Mouse (Mus musculus) MEL (cell line): Measurements from ENCODE around the gene Gucy2e. TPM values are rescaled to one million over a fixed set of nuclear protein-coding genes. Genes with fewer than 3 reads are reported as not detected.

Experiments used
- DNase-seq: peaks from one replicate; pipeline ENCODE4 v3.0.0; 2011; ENCODE audit warnings: low read depth, low spot score
- H3K27ac ChIP-seq: 2 replicates; pipeline ENCODE4 v1.5.1; 2012; ENCODE audit warnings: low read depth, mild to moderate bottlenecking, control low read depth, low read length, moderate library complexity; ENCODE audit not compliant: control insufficient read depth
- H3K27me3 ChIP-seq, 2 experiments: fragments of 150-350 bp in 1 of 2; sonication (generic) in 1 of 2; 2 replicates each; pipeline ENCODE4 v1.6.1; 2012; ENCODE audit warnings: low read length in 2 of 2, mild to moderate bottlenecking in 2 of 2, improper control_type of control experiment in 1 of 2, moderate library complexity in 1 of 2; ENCODE audit not compliant: insufficient read depth in 2 of 2, control insufficient read depth in 1 of 2
- H3K36me3 ChIP-seq, 2 experiments: 2 replicates each; pipeline ENCODE4 v1.6.1; 2012 to 2014; ENCODE audit warnings: low read length in 2 of 2, improper control_type of control experiment in 1 of 2, inconsistent platforms in 1 of 2, mild to moderate bottlenecking in 1 of 2; ENCODE audit not compliant: insufficient read depth in 2 of 2, control insufficient read depth in 1 of 2
- H3K4me1 ChIP-seq, 2 experiments: fragments of 150-350 bp in 1 of 2; sonication (generic) in 1 of 2; 2 replicates each; pipeline ENCODE4 v1.6.1; 2012; ENCODE audit warnings: low read length in 2 of 2, improper control_type of control experiment in 1 of 2, mild to moderate bottlenecking in 1 of 2; ENCODE audit not compliant: insufficient read depth in 2 of 2, control insufficient read depth in 1 of 2
- H3K4me3 ChIP-seq, 2 experiments: fragments of 150-350 bp in 1 of 2; sonication (generic) in 1 of 2; 2 replicates each; pipeline ENCODE4 v1.5.1; 2012; ENCODE audit warnings: low read depth in 2 of 2, low read length in 2 of 2, mild to moderate bottlenecking in 2 of 2, moderate library complexity in 2 of 2, control low read depth in 1 of 2, improper control_type of control experiment in 1 of 2; ENCODE audit not compliant: control insufficient read depth in 1 of 2, insufficient read depth in 1 of 2
- H3K79me2 ChIP-seq: 2 replicates; pipeline ENCODE4 v1.6.1; 2012; ENCODE audit warnings: mild to moderate bottlenecking, low read length, moderate library complexity; ENCODE audit not compliant: control insufficient read depth, poor library complexity, insufficient read depth
- H3K9ac ChIP-seq: 2 replicates; pipeline ENCODE4 v1.6.1; 2012; ENCODE audit warnings: low read depth, mild to moderate bottlenecking, control low read depth, low read length, moderate library complexity; ENCODE audit not compliant: control insufficient read depth, poor library complexity, severe bottlenecking
- H3K9me3 ChIP-seq: fragments of 150-350 bp; sonication (generic); replicated peaks from 2 replicates; pipeline ENCODE4 v1.6.1; 2012; ENCODE audit warnings: mild to moderate bottlenecking, low read length, improper control_type of control experiment, moderate library complexity; ENCODE audit not compliant: insufficient read depth
- CHD1 ChIP-seq: IDR thresholded peaks from 2 replicates; pipeline ENCODE4 v1.6.1; 2012; ENCODE audit warnings: low read depth, mild to moderate bottlenecking, inconsistent platforms, low read length, improper control_type of control experiment
- CHD2 ChIP-seq: IDR thresholded peaks from 2 replicates; pipeline ENCODE4 v1.6.1; 2011; ENCODE audit warnings: low read length, improper control_type of control experiment
- EP300 ChIP-seq, 2 experiments: IDR thresholded peaks; 2 replicates each; pipeline ENCODE4 v1.6.1; 2011; ENCODE audit warnings: improper control_type of control experiment in 2 of 2, low read length in 2 of 2, low read depth in 1 of 2, mild to moderate bottlenecking in 1 of 2
- ETS1 ChIP-seq: IDR thresholded peaks from 2 replicates; pipeline ENCODE4 v1.6.1; 2012; ENCODE audit warnings: low read depth, mild to moderate bottlenecking, inconsistent platforms, low read length, improper control_type of control experiment, moderate library complexity
- GABPA ChIP-seq: IDR thresholded peaks from 2 replicates; pipeline ENCODE4 v1.6.1; 2012; ENCODE audit warnings: low read depth, mild to moderate bottlenecking, inconsistent platforms, low read length, improper control_type of control experiment, moderate library complexity
- GATA1 ChIP-seq: IDR thresholded peaks from 2 replicates; pipeline ENCODE4 v1.6.1; 2011; ENCODE audit warnings: low read depth, low read length, improper control_type of control experiment
- HCFC1 ChIP-seq: IDR thresholded peaks from 2 replicates; pipeline ENCODE4 v1.6.1; 2012; ENCODE audit warnings: low read depth, mild to moderate bottlenecking, inconsistent platforms, low read length, improper control_type of control experiment, moderate library complexity
- JUND ChIP-seq: IDR thresholded peaks from 2 replicates; pipeline ENCODE4 v1.6.1; 2011; ENCODE audit warnings: low read depth, mild to moderate bottlenecking, improper control_type of control experiment, low read length
- KAT2A ChIP-seq: conservative IDR thresholded peaks from 2 replicates; pipeline ENCODE4 v1.6.1; 2012; ENCODE audit warnings: low read depth, low read length, improper control_type of control experiment, inconsistent platforms
- MAZ ChIP-seq: IDR thresholded peaks from 2 replicates; pipeline ENCODE4 v1.6.1; 2012; ENCODE audit warnings: low read depth, mild to moderate bottlenecking, inconsistent platforms, low read length, improper control_type of control experiment
- MEF2A ChIP-seq: IDR thresholded peaks from 2 replicates; pipeline ENCODE4 v1.6.1; 2014; ENCODE audit warnings: low read depth, mild to moderate bottlenecking, inconsistent platforms, low read length, improper control_type of control experiment; ENCODE audit not compliant: poor library complexity, insufficient replicate concordance, severe bottlenecking; ENCODE audit errors: extremely low read depth
- NELFE ChIP-seq: IDR thresholded peaks from 2 replicates; pipeline ENCODE4 v1.6.1; 2011; ENCODE audit warnings: low read depth, low read length, improper control_type of control experiment
- POLR2A ChIP-seq, 2 experiments: IDR thresholded peaks; 2 replicates each; pipeline ENCODE4 v1.6.1; 2011 to 2012; ENCODE audit warnings: low read length in 2 of 2, mild to moderate bottlenecking in 2 of 2, control low read depth in 1 of 2, improper control_type of control experiment in 1 of 2, low read depth in 1 of 2, moderate library complexity in 1 of 2; ENCODE audit not compliant: control insufficient read depth in 1 of 2, insufficient read depth in 1 of 2, poor library complexity in 1 of 2
- POLR2AphosphoS2 ChIP-seq: IDR thresholded peaks from 2 replicates; pipeline ENCODE4 v1.6.1; 2011; ENCODE audit warnings: low read length, improper control_type of control experiment
- POLR2AphosphoS5 ChIP-seq: IDR thresholded peaks from 2 replicates; pipeline ENCODE4 v1.6.1; 2012; ENCODE audit warnings: low read depth, borderline replicate concordance, mild to moderate bottlenecking, inconsistent platforms, low read length, moderate library complexity, mixed read lengths
- SIN3A ChIP-seq: IDR thresholded peaks from 2 replicates; pipeline ENCODE4 v1.6.1; 2012; ENCODE audit warnings: low read length, improper control_type of control experiment, inconsistent platforms
- TCF12 ChIP-seq: IDR thresholded peaks from 2 replicates; pipeline ENCODE4 v1.6.1; 2014; ENCODE audit warnings: low read depth, mild to moderate bottlenecking, inconsistent platforms, low read length, improper control_type of control experiment, moderate library complexity
- USF2 ChIP-seq, 2 experiments: IDR thresholded peaks; 2 replicates each; pipeline ENCODE4 v1.6.1; 2011 to 2012; ENCODE audit warnings: improper control_type of control experiment in 2 of 2, low read length in 2 of 2, borderline replicate concordance in 1 of 2, inconsistent platforms in 1 of 2, low read depth in 1 of 2, mild to moderate bottlenecking in 1 of 2; ENCODE audit not compliant: insufficient read depth in 1 of 2
- ZKSCAN1 ChIP-seq: IDR thresholded peaks from 2 replicates; pipeline ENCODE4 v1.6.1; 2012; ENCODE audit warnings: low read depth, mild to moderate bottlenecking, inconsistent platforms, low read length, improper control_type of control experiment, moderate library complexity
- polyA plus RNA-seq, 2 experiments: library from polyadenylated mRNA; stranded (reverse) in 1 of 2; unstranded in 1 of 2; fragments of >175 nt in 1 of 2; fragments of >200 nt in 1 of 2; gene quantifications; 2 replicates each; pipeline versions ENCODE4 v1.2.1 to v1.2.4; 2012; ENCODE audit warnings: low replicate concordance in 2 of 2, low read depth in 1 of 2; ENCODE audit not compliant: insufficient read length in 2 of 2, insufficient read depth in 1 of 2, missing spikeins in 1 of 2
- total RNA-seq: library from RNA; depleted of rRNA; stranded (reverse); fragments of 300-350 nt; gene quantifications from 2 replicates; pipeline ENCODE4 v1.2.3, GENCODE M21; 2012

The Gucy2e gene
- total and polyA plus RNA-seq, 3 experiments, result not detected

DNA sequence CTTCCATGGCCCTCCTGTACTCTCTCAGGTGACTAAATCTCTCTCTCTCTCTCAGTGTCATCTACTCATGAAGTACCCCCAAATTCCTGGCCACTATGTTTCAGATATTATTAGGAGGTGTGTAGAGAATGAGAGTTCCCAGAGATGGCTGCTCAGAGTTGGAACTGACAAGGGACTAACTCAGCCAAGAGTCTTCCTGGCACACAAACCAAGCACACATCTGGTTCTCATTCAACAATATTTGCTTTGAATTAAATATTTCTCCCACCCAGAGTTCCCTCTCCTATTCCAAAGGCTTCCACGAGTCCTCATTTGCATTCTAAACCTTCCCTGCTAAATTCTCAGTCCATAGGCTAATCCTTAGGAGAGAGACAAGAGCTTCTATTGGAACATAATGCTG, 11.1 kb downstream of the Gucy2e start:
- DNase-seq, result no peak
- Histone ChIP-seq H3K9me3 (no peaks in the 10 kb centered on the region), H3K27ac (no peak overlapping the region), H3K27me3 (peaks cover 6% of the 10 kb centered on the region in 2 experiments), H3K4me3 (no peak overlapping the region), H3K79me2 (no peaks in the 10 kb centered on the region), H3K36me3 (no peaks in the 10 kb centered on the region), H3K4me1 (no peaks in the 10 kb centered on the region), H3K9ac (no peak overlapping the region)
- TF ChIP-seq POLR2AphosphoS2 (no peak), MAZ (no peak), GATA1 (no peak), POLR2A (IDR thresholded peaks at IDR 0.05; ENCODE audit: control insufficient read depth in 1 of 2, insufficient read depth in 1 of 2, low read depth in 1 of 2, low read length in 2 of 2, poor library complexity in 1 of 2) (no peak), GABPA (no peak), EP300 (IDR thresholded peaks at IDR 0.05; ENCODE audit: low read depth in 1 of 2, low read length in 2 of 2) (no peak), ETS1 (no peak), CHD2 (no peak)

- TF ChIP-seq ETS1 (no peak), CHD2 (no peak), JUND (no peak)
- H3K27me3 ChIP-seq, result peaks cover 9 to 14% of the 10 kb centered on the region in 2 experiments
Measured at GRCm38 (mm10) chr11:69223101-69223500, 13.7 kb downstream of the Gucy2e start.

DNA sequence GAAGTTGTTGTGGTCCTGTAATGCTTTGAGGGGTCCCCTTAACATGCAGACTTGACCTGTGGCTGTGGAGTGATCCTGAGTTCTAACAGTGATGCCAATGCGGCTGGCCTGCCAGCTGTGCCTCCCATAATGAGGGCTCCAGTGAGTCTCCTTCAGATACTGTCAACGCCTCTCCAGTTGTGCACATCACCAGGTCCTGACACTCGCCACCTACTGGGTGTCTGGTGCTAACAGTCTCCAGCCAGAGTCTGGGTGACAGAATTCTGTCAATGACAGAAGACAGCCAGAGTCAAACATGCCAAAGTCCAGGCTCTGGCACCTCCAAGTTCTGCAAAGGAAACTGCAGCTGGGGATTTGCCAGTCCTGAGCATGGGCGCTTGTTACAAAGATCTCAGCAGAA, 15.8 kb downstream of the Gucy2e start:
- Histone ChIP-seq H3K79me2 (no peaks in the 10 kb centered on the region), H3K27me3 (peaks cover 9 to 14% of the 10 kb centered on the region in 2 experiments), H3K27ac (no peak overlapping the region), H3K9ac (no peak overlapping the region), H3K36me3 (no peaks in the 10 kb centered on the region), H3K4me1 (no peaks in the 10 kb centered on the region), H3K9me3 (no peaks in the 10 kb centered on the region), H3K4me3 (no peak overlapping the region)
- TF ChIP-seq MEF2A, result no peak
- no peak for TF ChIP-seq ETS1
- TF ChIP-seq CHD1, result no peak
- no peak for TF ChIP-seq USF2 (IDR thresholded peaks at IDR 0.05; ENCODE audit: borderline replicate concordance in 1 of 2, insufficient read depth in 1 of 2, low read depth in 1 of 2, low read length in 2 of 2)
- TF ChIP-seq POLR2AphosphoS5, result no peak
- TF ChIP-seq NELFE, result no peak
- no peak for TF ChIP-seq SIN3A
- TF ChIP-seq ZKSCAN1, result no peak
- no peak for TF ChIP-seq KAT2A
- TF ChIP-seq HCFC1, result no peak
- TF ChIP-seq TCF12, result no peak
- no peak for DNase-seq

More at GRCm38 (mm10) chr11:69223101-69223500, 13.7 kb downstream of the Gucy2e start:
- no peak for DNase-seq
- Histone ChIP-seq H3K4me3 (no peak overlapping the region), H3K79me2 (no peaks in the 10 kb centered on the region), H3K27ac (no peak overlapping the region), H3K4me1 (no peaks in the 10 kb centered on the region), H3K9ac (no peak overlapping the region), H3K9me3 (no peaks in the 10 kb centered on the region), H3K36me3 (no peaks in the 10 kb centered on the region)
